Mouse (Mus musculus): ENCODE data around the gene Tubd1. TPM values are rescaled to one million over a fixed set of nuclear protein-coding genes. Genes with fewer than 3 reads are reported as not detected.
A peak's percentile ranks its signal among the peaks of the same experiment; 100 is the strongest.

The Tubd1 gene
- polyA plus RNA-seq, 2 experiments = 5.6 to 10.3 TPM

- no peak overlapping the region for H3K27ac ChIP-seq
- WGBS (ENCODE audit: insufficient replicate concordance) = 83% methylated on average over 2 of the region's 2 CpGs
These were observed 63.1 kb downstream of the Tubd1 start for GRCm38 (mm10) chr11:86607808-86608350.

DNA sequence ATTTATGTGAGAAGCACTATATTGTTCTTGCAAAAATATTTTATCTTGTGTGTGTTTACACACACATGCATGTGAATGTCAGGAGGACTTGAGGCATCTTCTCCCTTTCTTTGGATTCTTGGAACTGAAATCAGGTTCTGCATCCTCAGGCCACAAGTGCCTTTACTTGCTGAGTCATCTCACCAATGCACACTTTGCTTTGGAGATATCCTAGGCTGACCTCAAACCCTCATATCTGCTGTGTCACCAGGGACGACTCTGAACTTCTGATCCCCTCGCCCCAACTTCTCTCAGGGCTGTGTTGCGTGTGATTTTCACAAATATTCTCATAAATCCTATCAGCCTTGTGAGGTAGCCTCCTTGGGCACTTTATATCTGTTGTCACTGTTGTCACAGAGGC, 65.4 kb downstream of the Tubd1 start:
- Histone ChIP-seq H3K4me1 (replicated peaks; ENCODE audit: control insufficient read depth in 2 of 2, insufficient read depth in 2 of 2, low read length in 1 of 2) (peaks cover 29 to 31% of the 10 kb centered on the region in 2 experiments), H3K27me3 (ENCODE audit: control insufficient read depth, insufficient read depth, low read length) (no peaks in the 10 kb centered on the region), H3K36me3 (replicated peaks; ENCODE audit: control insufficient read depth, insufficient read depth, low read depth) (peaks cover 17% of the 10 kb centered on the region), H3K4me2 (ENCODE audit: low read depth) (peak overlapping the region; percentile 16), H3K9me3 (ENCODE audit: control insufficient read depth, low read length) (no peaks in the 10 kb centered on the region), H3K27ac (peak overlapping the region; percentile 73), H3K4me3 (ENCODE audit: insufficient read depth in 1 of 2, low read depth in 2 of 2, low read length in 2 of 2) (no peak overlapping the region), H3K9ac (replicated peaks) (0 out of 2 replicates have a peak overlapping the region, but pooled peaks have one; percentile 15)
- TF ChIP-seq EP300 (IDR thresholded peaks at IDR 0.05; ENCODE audit: low read depth) = peak; percentile 60; the same call in 1 of the 2 replicates
- TF ChIP-seq CTCF (IDR thresholded peaks at IDR 0.05; ENCODE audit: low read depth) = no peak
- DNase-seq (ENCODE audit: low read depth in 3 of 3, low spot score in 3 of 3) (peak; percentile 69 to 80 (median 73)), ATAC-seq (ENCODE audit: insufficient read depth) (peak; percentile 85)
- WGBS (ENCODE audit: insufficient replicate concordance) = 12% methylated on average over 3 of the region's 3 CpGs

More at GRCm38 (mm10) chr11:86607808-86608350, 63.1 kb downstream of the Tubd1 start:
- H3K9me3 ChIP-seq (ENCODE audit: control insufficient read depth, low read length) = no peaks in the 10 kb centered on the region
- H3K9ac ChIP-seq (replicated peaks) = no peak overlapping the region
- no peaks in the 10 kb centered on the region for H3K27me3 ChIP-seq (ENCODE audit: control insufficient read depth, insufficient read depth, low read length)
- no peak for TF ChIP-seq EP300 (IDR thresholded peaks at IDR 0.05; ENCODE audit: low read depth)
- no peak for TF ChIP-seq CTCF (IDR thresholded peaks at IDR 0.05; ENCODE audit: low read depth)
- ATAC-seq (ENCODE audit: insufficient read depth) = no peak
- H3K4me2 ChIP-seq (ENCODE audit: low read depth) = no peak overlapping the region
- H3K4me3 ChIP-seq (ENCODE audit: insufficient read depth in 1 of 2, low read depth in 2 of 2, low read length in 2 of 2) = no peak overlapping the region
- DNase-seq (ENCODE audit: low read depth in 3 of 3, low spot score in 3 of 3) = no peak
- peaks cover 17% of the 10 kb centered on the region for H3K36me3 ChIP-seq (replicated peaks; ENCODE audit: control insufficient read depth, insufficient read depth, low read depth)
- peaks cover 16 to 22% of the 10 kb centered on the region in 2 experiments for H3K4me1 ChIP-seq (replicated peaks; ENCODE audit: control insufficient read depth in 2 of 2, insufficient read depth in 2 of 2, low read length in 1 of 2)

GRCm38 (mm10) chr11:86611991-86612390, 67.2 kb downstream of the Tubd1 start:
- ATAC-seq (ENCODE audit: insufficient read depth) (no peak), DNase-seq (ENCODE audit: low read depth in 3 of 3, low spot score in 3 of 3) (no peak)
- H3K27ac ChIP-seq = peak overlapping the region; percentile 26; the same call in 1 of the 2 replicates
- no peaks in the 10 kb centered on the region for H3K9me3 ChIP-seq (ENCODE audit: control insufficient read depth, low read length)
- H3K36me3 ChIP-seq (replicated peaks; ENCODE audit: control insufficient read depth, insufficient read depth, low read depth) = peaks cover 1% of the 10 kb centered on the region; the same call in 1 of the 2 replicates
- TF ChIP-seq CTCF (IDR thresholded peaks at IDR 0.05; ENCODE audit: low read depth) (no peak), EP300 (IDR thresholded peaks at IDR 0.05; ENCODE audit: low read depth) (no peak)
- H3K4me3 ChIP-seq (ENCODE audit: insufficient read depth in 1 of 2, low read depth in 2 of 2, low read length in 2 of 2) = no peak overlapping the region
- H3K4me1 ChIP-seq (replicated peaks; ENCODE audit: control insufficient read depth in 2 of 2, insufficient read depth in 2 of 2, low read length in 1 of 2) = peaks cover 29 to 31% of the 10 kb centered on the region in 2 experiments
- no peak overlapping the region for H3K4me2 ChIP-seq (ENCODE audit: low read depth)
- H3K27me3 ChIP-seq (ENCODE audit: control insufficient read depth, insufficient read depth, low read length) = no peaks in the 10 kb centered on the region
- H3K9ac ChIP-seq (replicated peaks) = no peak overlapping the region
- WGBS (ENCODE audit: insufficient replicate concordance) = 74% methylated on average over 1 of the region's 1 CpGs

- H3K4me1 ChIP-seq (replicated peaks; ENCODE audit: control insufficient read depth in 2 of 2, insufficient read depth in 2 of 2, low read length in 1 of 2) = peaks cover 29 to 30% of the 10 kb centered on the region in 2 experiments
- no peaks in the 10 kb centered on the region for H3K9me3 ChIP-seq (ENCODE audit: control insufficient read depth, low read length)
- peak overlapping the region; percentile 58 for H3K4me2 ChIP-seq (ENCODE audit: low read depth)
- H3K27me3 ChIP-seq (ENCODE audit: control insufficient read depth, insufficient read depth, low read length) = no peaks in the 10 kb centered on the region
- peak overlapping the region; percentile 95 for H3K27ac ChIP-seq
- peak overlapping the region; percentile 63 for H3K9ac ChIP-seq (replicated peaks)
- peak; percentile 86 to 91 (median 88) for DNase-seq (ENCODE audit: low read depth in 3 of 3, low spot score in 3 of 3)
- 4% methylated on average over 2 of the region's 2 CpGs for WGBS (ENCODE audit: insufficient replicate concordance)
- TF ChIP-seq EP300 (IDR thresholded peaks at IDR 0.05; ENCODE audit: low read depth) = peak; percentile 68
- no peak for TF ChIP-seq CTCF (IDR thresholded peaks at IDR 0.05; ENCODE audit: low read depth)
- ATAC-seq (ENCODE audit: insufficient read depth) = peak; percentile 83
- no peak overlapping the region for H3K4me3 ChIP-seq (ENCODE audit: insufficient read depth in 1 of 2, low read depth in 2 of 2, low read length in 2 of 2)
- no peaks in the 10 kb centered on the region; the same call in 1 of the 2 replicates for H3K36me3 ChIP-seq (replicated peaks; ENCODE audit: control insufficient read depth, insufficient read depth, low read depth)
These were observed 69.3 kb downstream of the Tubd1 start for GRCm38 (mm10) chr11:86614056-86614530.

GRCm38 (mm10) chr11:86614607-86615006, 69.8 kb downstream of the Tubd1 start:
- no peak for DNase-seq (ENCODE audit: low read depth in 3 of 3, low spot score in 3 of 3)
- 50% methylated on average over 5 of the region's 5 CpGs for WGBS (ENCODE audit: insufficient replicate concordance)
- no peak; the same call in 1 of the 2 replicates for ATAC-seq (ENCODE audit: insufficient read depth)
- H3K4me2 ChIP-seq (ENCODE audit: low read depth) = peak overlapping the region; percentile 58
- H3K4me1 ChIP-seq (replicated peaks; ENCODE audit: control insufficient read depth in 2 of 2, insufficient read depth in 2 of 2, low read length in 1 of 2) = peaks cover 29 to 30% of the 10 kb centered on the region in 2 experiments
- H3K27ac ChIP-seq = peak overlapping the region; percentile 95
- H3K9me3 ChIP-seq (ENCODE audit: control insufficient read depth, low read length) = no peaks in the 10 kb centered on the region
- H3K27me3 ChIP-seq (ENCODE audit: control insufficient read depth, insufficient read depth, low read length) = no peaks in the 10 kb centered on the region
- H3K9ac ChIP-seq (replicated peaks) = peak overlapping the region; percentile 63
- H3K36me3 ChIP-seq (replicated peaks; ENCODE audit: control insufficient read depth, insufficient read depth, low read depth) = no peaks in the 10 kb centered on the region; the same call in 1 of the 2 replicates
- no peak for TF ChIP-seq CTCF (IDR thresholded peaks at IDR 0.05; ENCODE audit: low read depth)
- no peak for TF ChIP-seq EP300 (IDR thresholded peaks at IDR 0.05; ENCODE audit: low read depth)
- H3K4me3 ChIP-seq (ENCODE audit: insufficient read depth in 1 of 2, low read depth in 2 of 2, low read length in 2 of 2) = no peak overlapping the region

MicroRNAs within 50 kb of the gene (microRNA counts, 519-probe panel; counts per million panel counts)
- 7,787 counts per million, percentile 78 among the panel's probes with 10 or more counts for microRNA mmu-miR-21

Small RNA genes within 50 kb of the gene (microRNA-seq; reads per million reads assigned to microRNA genes)
- gene Mir21a = 33,877 reads per million, percentile 99 among the genes with 10 or more reads in this experiment

Other genes with a start within 250 kb of the Tubd1 start
- gene Med13, start 187.4 kb upstream of the Tubd1 start, polyA plus RNA-seq (2012; rRNA removed) = 4.5 and 5.0 TPM in 2 replicates
- gene Med13, start 187.4 kb upstream of the Tubd1 start, polyA plus RNA-seq (2014; fragmentation: Nextera tagmentation; extraction: Ambion mirVana) = 3.7 and 4.4 TPM in 2 replicates
- 2.2 and 3.2 TPM in 2 replicates for gene Rnft1, start 60.3 kb upstream of the Tubd1 start, polyA plus RNA-seq (2012; rRNA removed)
- gene Rnft1, start 60.3 kb upstream of the Tubd1 start, polyA plus RNA-seq (2014; fragmentation: Nextera tagmentation; extraction: Ambion mirVana) = 15.9 and 17.0 TPM in 2 replicates
- gene Rps6kb1, start 186 bp upstream of the Tubd1 start, polyA plus RNA-seq (2012; rRNA removed) = 5.8 and 8.4 TPM in 2 replicates
- gene Rps6kb1, start 186 bp upstream of the Tubd1 start, polyA plus RNA-seq (2014; fragmentation: Nextera tagmentation; extraction: Ambion mirVana) = 17.2 and 20.8 TPM in 2 replicates
- 26.9 and 33.1 TPM in 2 replicates for gene Vmp1, start 138.8 kb downstream of the Tubd1 start, polyA plus RNA-seq (2012; rRNA removed)
- gene Vmp1, start 138.8 kb downstream of the Tubd1 start, polyA plus RNA-seq (2014; fragmentation: Nextera tagmentation; extraction: Ambion mirVana) = 94.2 and 98.4 TPM in 2 replicates
- gene Ptrh2, start 139.0 kb downstream of the Tubd1 start, polyA plus RNA-seq (2012; rRNA removed) = 5.9 and 10.5 TPM in 2 replicates
- gene Ptrh2, start 139.0 kb downstream of the Tubd1 start, polyA plus RNA-seq (2014; fragmentation: Nextera tagmentation; extraction: Ambion mirVana) = 19.2 and 20.9 TPM in 2 replicates
- gene Cltc, start 212.6 kb downstream of the Tubd1 start, polyA plus RNA-seq (2012; rRNA removed) = 66.9 and 70.0 TPM in 2 replicates
- 95.9 and 109 TPM in 2 replicates for gene Cltc, start 212.6 kb downstream of the Tubd1 start, polyA plus RNA-seq (2014; fragmentation: Nextera tagmentation; extraction: Ambion mirVana)